Mouse (Mus musculus): ENCODE measurements around the gene Map1a. TPM values are rescaled to one million over a fixed set of nuclear protein-coding genes. Genes with fewer than 3 reads are reported as not detected.

The Map1a gene
- polyA plus RNA-seq, 1 experiment from 2014 or later = 3.2 TPM

- Histone ChIP-seq H3K27me3 (peaks cover 60% of the 10 kb centered on the region), H3K4me2 (peak overlapping the region; percentile 72), H3K4me3 (replicated peaks) (peak overlapping the region; percentile 48), H3K4me1 (peaks cover 53% of the 10 kb centered on the region), H3K9ac (no peak overlapping the region), H3K27ac (peak overlapping the region; percentile 59), H3K9me3 (replicated peaks) (no peaks in the 10 kb centered on the region), H3K36me3 (no peaks in the 10 kb centered on the region)
- no peak for ATAC-seq (replicated peaks; ENCODE audit: low FRiP score)
- WGBS = 24% methylated on average over 4 of the region's 4 CpGs
Measured at GRCm38 (mm10) chr2:121294182-121294581, 4.8 kb downstream of the Map1a start.

GRCm38 (mm10) chr2:121294753-121295607 lies 5.6 kb downstream of the Map1a start:
- Histone ChIP-seq H3K9ac (peak overlapping the region; percentile 33; the same call in 1 of the 2 replicates), H3K27me3 (peaks cover 57% of the 10 kb centered on the region), H3K4me3 (replicated peaks) (peak overlapping the region; percentile 48), H3K4me2 (peak overlapping the region; percentile 72), H3K36me3 (0 out of 2 replicates have a peak, but pooled peaks cover 4% of the 10 kb centered on the region), H3K9me3 (replicated peaks) (no peaks in the 10 kb centered on the region), H3K4me1 (peaks cover 49% of the 10 kb centered on the region), H3K27ac (peak overlapping the region; percentile 59)
- 2% methylated on average over 18 of the region's 18 CpGs for WGBS
- ATAC-seq (replicated peaks; ENCODE audit: low FRiP score) = peak; percentile 79

GRCm38 (mm10) chr2:121295608-121296571 lies 6.5 kb downstream of the Map1a start:
- H3K4me3 ChIP-seq (replicated peaks) = peak overlapping the region; percentile 48
- H3K27me3 ChIP-seq = peaks cover 52% of the 10 kb centered on the region
- H3K36me3 ChIP-seq = 0 out of 2 replicates have a peak, but pooled peaks cover 8% of the 10 kb centered on the region
- H3K4me1 ChIP-seq = peaks cover 46% of the 10 kb centered on the region
- ATAC-seq (replicated peaks; ENCODE audit: low FRiP score) = peak; percentile 8
- H3K9me3 ChIP-seq (replicated peaks) = no peaks in the 10 kb centered on the region
- WGBS = 2% methylated on average over 15 of the region's 15 CpGs
- peak overlapping the region; percentile 72 for H3K4me2 ChIP-seq
- H3K9ac ChIP-seq = peak overlapping the region; percentile 33
- peak overlapping the region; percentile 20 for H3K27ac ChIP-seq

- Histone ChIP-seq H3K4me1 (peaks cover 46% of the 10 kb centered on the region), H3K4me2 (peak overlapping the region; percentile 72), H3K9me3 (replicated peaks) (no peaks in the 10 kb centered on the region), H3K27ac (no peak overlapping the region), H3K4me3 (replicated peaks) (peak overlapping the region; percentile 48), H3K27me3 (peaks cover 43% of the 10 kb centered on the region), H3K36me3 (peaks cover 8% of the 10 kb centered on the region; the same call in 1 of the 2 replicates), H3K9ac (0 out of 2 replicates have a peak overlapping the region, but pooled peaks have one; percentile 18)
- 13% methylated on average over 6 of the region's 6 CpGs for WGBS
- no peak for ATAC-seq (replicated peaks; ENCODE audit: low FRiP score)
Measured at GRCm38 (mm10) chr2:121296754-121297231, 7.4 kb downstream of the Map1a start.

- H3K4me1 ChIP-seq = peaks cover 46% of the 10 kb centered on the region
- peak overlapping the region; percentile 14; the same call in 1 of the 2 replicates for H3K4me2 ChIP-seq
- H3K4me3 ChIP-seq (replicated peaks) = no peak overlapping the region
- H3K9ac ChIP-seq = no peak overlapping the region
- peaks cover 36% of the 10 kb centered on the region for H3K27me3 ChIP-seq
- ATAC-seq (replicated peaks; ENCODE audit: low FRiP score) = no peak
- no peaks in the 10 kb centered on the region for H3K9me3 ChIP-seq (replicated peaks)
- H3K36me3 ChIP-seq = peaks cover 17% of the 10 kb centered on the region; the same call in 1 of the 2 replicates
- H3K27ac ChIP-seq = no peak overlapping the region
- 19% methylated on average over 9 of the region's 9 CpGs for WGBS
Measured at GRCm38 (mm10) chr2:121297701-121298100, 8.3 kb downstream of the Map1a start.

GRCm38 (mm10) chr2:121298131-121298530 lies 8.7 kb downstream of the Map1a start:
- H3K4me1 ChIP-seq = peaks cover 46% of the 10 kb centered on the region
- no peak overlapping the region for H3K9ac ChIP-seq
- peak overlapping the region; percentile 14; the same call in 1 of the 2 replicates for H3K4me2 ChIP-seq
- no peaks in the 10 kb centered on the region for H3K9me3 ChIP-seq (replicated peaks)
- no peak overlapping the region for H3K27ac ChIP-seq
- 11% methylated on average over 8 of the region's 8 CpGs for WGBS
- no peak for ATAC-seq (replicated peaks; ENCODE audit: low FRiP score)
- H3K36me3 ChIP-seq = peaks cover 19% of the 10 kb centered on the region; the same call in 1 of the 2 replicates
- H3K4me3 ChIP-seq (replicated peaks) = no peak overlapping the region
- H3K27me3 ChIP-seq = peaks cover 36% of the 10 kb centered on the region

- no peak for ATAC-seq (replicated peaks; ENCODE audit: low FRiP score)
- 85% methylated on average over 17 of the region's 17 CpGs for WGBS
Measured at GRCm38 (mm10) chr2:121299471-121299870, 10.1 kb downstream of the Map1a start.

GRCm38 (mm10) chr2:121300036-121300435 lies 10.6 kb downstream of the Map1a start:
- WGBS = 80% methylated on average over 10 of the region's 10 CpGs
- H3K4me1 ChIP-seq = peaks cover 33% of the 10 kb centered on the region
- H3K27me3 ChIP-seq = peaks cover 32% of the 10 kb centered on the region
- no peaks in the 10 kb centered on the region for H3K9me3 ChIP-seq (replicated peaks)
- no peak for ATAC-seq (replicated peaks; ENCODE audit: low FRiP score)
- H3K9ac ChIP-seq = no peak overlapping the region
- H3K36me3 ChIP-seq = peaks cover 30% of the 10 kb centered on the region
- H3K27ac ChIP-seq = no peak overlapping the region
- no peak overlapping the region for H3K4me2 ChIP-seq
- H3K4me3 ChIP-seq (replicated peaks) = no peak overlapping the region

More at GRCm38 (mm10) chr2:121299471-121299870, 10.1 kb downstream of the Map1a start:
- Histone ChIP-seq H3K4me2 (no peak overlapping the region), H3K9ac (no peak overlapping the region), H3K27me3 (peaks cover 32% of the 10 kb centered on the region), H3K4me1 (peaks cover 38% of the 10 kb centered on the region), H3K4me3 (replicated peaks) (no peak overlapping the region), H3K27ac (no peak overlapping the region), H3K36me3 (peaks cover 29% of the 10 kb centered on the region; the same call in 1 of the 2 replicates), H3K9me3 (replicated peaks) (no peaks in the 10 kb centered on the region)

GRCm38 (mm10) chr2:121308997-121309416 lies 19.6 kb downstream of the Map1a start:
- Histone ChIP-seq H3K36me3 (peaks cover 9% of the 10 kb centered on the region; the same call in 1 of the 2 replicates), H3K27ac (peak overlapping the region; percentile 73), H3K9me3 (replicated peaks) (no peaks in the 10 kb centered on the region), H3K9ac (no peak overlapping the region), H3K4me2 (peak overlapping the region; percentile 49), H3K4me3 (replicated peaks) (0 out of 2 replicates have a peak overlapping the region, but pooled peaks have one; percentile 18), H3K4me1 (peaks cover 29% of the 10 kb centered on the region), H3K27me3 (no peaks in the 10 kb centered on the region)
- WGBS = 7% methylated on average over 5 of the region's 5 CpGs
- peak; percentile 75 for ATAC-seq (replicated peaks; ENCODE audit: low FRiP score)

GRCm38 (mm10) chr2:121316278-121316677 lies 26.9 kb downstream of the Map1a start:
- Histone ChIP-seq H3K4me3 (replicated peaks) (no peak overlapping the region), H3K9me3 (replicated peaks) (no peaks in the 10 kb centered on the region), H3K9ac (no peak overlapping the region), H3K27ac (no peak overlapping the region), H3K4me1 (no peaks in the 10 kb centered on the region), H3K36me3 (peaks cover 10% of the 10 kb centered on the region; the same call in 1 of the 2 replicates), H3K27me3 (no peaks in the 10 kb centered on the region), H3K4me2 (no peak overlapping the region)
- ATAC-seq (replicated peaks; ENCODE audit: low FRiP score) = no peak
- 75% methylated on average over 8 of the region's 8 CpGs for WGBS

GRCm38 (mm10) chr2:121323041-121323440 lies 33.6 kb downstream of the Map1a start:
- no peak overlapping the region for H3K27ac ChIP-seq
- no peaks in the 10 kb centered on the region for H3K27me3 ChIP-seq
- peaks cover 16% of the 10 kb centered on the region for H3K36me3 ChIP-seq
- H3K4me3 ChIP-seq (replicated peaks) = no peak overlapping the region
- H3K9me3 ChIP-seq (replicated peaks) = no peaks in the 10 kb centered on the region
- no peaks in the 10 kb centered on the region for H3K4me1 ChIP-seq
- 90% methylated on average over 10 of the region's 10 CpGs for WGBS
- ATAC-seq (replicated peaks; ENCODE audit: low FRiP score) = no peak
- no peak overlapping the region for H3K4me2 ChIP-seq
- H3K9ac ChIP-seq = no peak overlapping the region
